ENCODE assay signal across 8 mouse cellular contexts in the genomic region with DNA sequence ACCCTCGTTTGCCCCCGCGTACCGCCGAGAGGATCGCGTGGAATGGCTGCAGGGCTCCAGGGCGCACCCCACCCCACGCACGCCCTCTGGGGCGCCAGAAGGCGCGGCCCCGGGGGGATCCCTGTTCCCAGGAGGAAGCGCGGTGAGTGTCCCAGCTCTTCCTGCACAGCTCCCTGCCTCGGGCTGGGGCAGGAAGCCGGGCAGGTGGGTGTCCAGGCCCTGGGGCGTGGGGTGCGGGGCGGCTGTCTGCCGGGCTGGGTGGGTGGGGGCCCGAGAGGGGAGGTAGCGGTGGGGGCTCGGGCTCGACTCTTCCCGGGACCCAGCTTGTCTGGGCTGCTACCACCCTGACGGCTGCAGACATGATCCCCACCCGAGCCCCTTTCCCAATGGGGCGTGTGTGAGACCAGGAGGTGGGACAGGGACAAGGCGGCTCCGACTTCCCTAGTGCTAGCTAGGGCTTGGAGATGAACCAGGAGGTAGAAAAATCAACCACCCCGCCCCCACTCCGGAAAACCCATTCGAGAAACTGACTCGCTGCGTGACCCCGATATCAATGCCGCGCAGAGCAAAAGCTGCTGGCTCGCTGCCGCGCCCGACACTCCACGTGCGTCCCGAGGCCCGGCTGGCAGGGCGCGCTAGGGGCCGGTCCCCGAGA.
DNase-seq lines count a peak whose midpoint lies in the region; ATAC-seq and TF ChIP-seq lines count a peak whose summit lies in the region.

No protein-coding gene starts in this region.

- peak overlapping the region; percentile 98 for H3K4me2 ChIP-seq in forebrain, embryonic 13.5 days
- H3K4me2 ChIP-seq in limb, embryonic 13.5 days (replicated peaks): peak overlapping the region; percentile 98
- H3K4me2 ChIP-seq in midbrain, embryonic 16.5 days (ENCODE audit: low read length): peak overlapping the region; percentile 94

- no peaks in the 10 kb centered on the region for H3K9me3 ChIP-seq in forebrain, embryonic 13.5 days (replicated peaks)
- no peaks in the 10 kb centered on the region for H3K9me3 ChIP-seq in limb, embryonic 13.5 days
- no peaks in the 10 kb centered on the region for H3K9me3 ChIP-seq in midbrain, embryonic 16.5 days (replicated peaks; ENCODE audit: control insufficient read depth, low read length, poor library complexity, severe bottlenecking)

- H3K27me3 ChIP-seq in cerebellum, adult 2 months (ENCODE audit: control insufficient read depth, insufficient read depth, low read length): no peaks in the 10 kb centered on the region
- H3K27me3 ChIP-seq in forebrain, embryonic 13.5 days: peaks cover 83% of the 10 kb centered on the region
- H3K27me3 ChIP-seq in limb, embryonic 13.5 days: peaks cover 55% of the 10 kb centered on the region
- H3K27me3 ChIP-seq in midbrain, embryonic 16.5 days (ENCODE audit: control insufficient read depth, insufficient read depth, low read depth, low read length): peaks cover 3% of the 10 kb centered on the region; the same call in 1 of the 2 replicates

- peak overlapping the region; percentile 84 for H3K4me3 ChIP-seq in cerebellum, adult 2 months (replicated peaks; ENCODE audit: insufficient read depth, low read depth, low read length)
- peak overlapping the region; percentile 69 for H3K4me3 ChIP-seq in forebrain, embryonic 13.5 days
- H3K4me3 ChIP-seq in limb, embryonic 13.5 days: peak overlapping the region; percentile 76
- H3K4me3 ChIP-seq in midbrain, embryonic 16.5 days (ENCODE audit: low read depth, low read length): peak overlapping the region; percentile 63

- ATAC-seq in forebrain, embryonic 13.5 days: peak; percentile 42
- peak; percentile 51 for ATAC-seq in limb, embryonic 13.5 days (ENCODE audit: low FRiP score, low read depth)
- peak; percentile 64 for ATAC-seq in midbrain, embryonic 16.5 days

- no peak for TF ChIP-seq CTCF in cerebellum, adult 2 months (IDR thresholded peaks at IDR 0.05; ENCODE audit: borderline replicate concordance, insufficient read depth, low read depth, low read length)

- no peak overlapping the region for H3K27ac ChIP-seq in cerebellum, adult 2 months (ENCODE audit: insufficient read depth, low read length)
- H3K27ac ChIP-seq in forebrain, embryonic 13.5 days: no peak overlapping the region
- H3K27ac ChIP-seq in limb, embryonic 13.5 days: no peak overlapping the region
- peak overlapping the region; percentile 58; the same call in 1 of the 2 replicates for H3K27ac ChIP-seq in midbrain, embryonic 16.5 days (ENCODE audit: low read length)

- peak overlapping the region; percentile 79 for H3K9ac ChIP-seq in forebrain, embryonic 13.5 days
- peak overlapping the region; percentile 82 for H3K9ac ChIP-seq in limb, embryonic 13.5 days
- H3K9ac ChIP-seq in midbrain, embryonic 16.5 days (ENCODE audit: low read depth, low read length): peak overlapping the region; percentile 77

- no peaks in the 10 kb centered on the region for H3K36me3 ChIP-seq in forebrain, embryonic 13.5 days (ENCODE audit: poor library complexity, severe bottlenecking)
- no peaks in the 10 kb centered on the region for H3K36me3 ChIP-seq in limb, embryonic 13.5 days
- H3K36me3 ChIP-seq in midbrain, embryonic 16.5 days (ENCODE audit: control insufficient read depth, insufficient read depth, low read length): no peaks in the 10 kb centered on the region

- TF ChIP-seq POLR2A in cerebellum, adult 2 months (IDR thresholded peaks at IDR 0.05; ENCODE audit: borderline replicate concordance, insufficient read depth, low read length): no peak

- intact Hi-C loops in heart, postnatal 25 days (cut with DNase I): loop anchor here (5.0 to 10.0 kb wide), 2 partner anchors 164 to 287 kb away; partner anchors contain the start of gene Pla2g10

- DNase-seq in cerebellum, adult 2 months: peak; percentile 51 to 59
- DNase-seq in cerebellum, adult 11 months: no peak
- DNase-seq in adrenal gland, postnatal 14 days: peak; percentile 71
- peak; percentile 19 for DNase-seq in heart, postnatal 25 days (ENCODE audit: low spot score)
- DNase-seq in thymus, postnatal 0 days (ENCODE audit: low spot score): peak; percentile 27

- WGBS in cerebellum, adult 2 months: under 1% methylated on average over 52 of the region's 52 CpGs
- under 1% methylated on average over 46 of the region's 52 CpGs for WGBS in forebrain, embryonic 13.5 days
- under 1% methylated on average over 43 of the region's 52 CpGs for WGBS in limb, embryonic 13.5 days
- WGBS in midbrain, embryonic 16.5 days: 0% methylated on average over 47 of the region's 52 CpGs

- H3K4me1 ChIP-seq in cerebellum, adult 2 months (ENCODE audit: control insufficient read depth, insufficient read depth, low read length): peaks cover 6% of the 10 kb centered on the region; the same call in 1 of the 2 replicates
- peaks cover 65% of the 10 kb centered on the region for H3K4me1 ChIP-seq in forebrain, embryonic 13.5 days
- H3K4me1 ChIP-seq in limb, embryonic 13.5 days: peaks cover 35% of the 10 kb centered on the region
- peaks cover 11% of the 10 kb centered on the region for H3K4me1 ChIP-seq in midbrain, embryonic 16.5 days (ENCODE audit: control insufficient read depth, insufficient read depth, low read length)
